Comparison of ENCODE assay signal across 15 mouse cellular contexts in genomic region chr14:79200892-79201285, GRCm38 (mm10). TPM values are rescaled to one million over a fixed set of nuclear protein-coding genes. Genes with fewer than 3 reads are reported as not detected.
DNase-seq lines count a peak whose midpoint lies in the region; ATAC-seq lines count a peak whose summit lies in the region.
"Had no signal": no experiment of that assay in that cellular context is flagged by ENCODE, and none has a peak within 500 bp of the region (broad histone marks: within the 10 kb centered on the region; RNA-seq: fewer than 3 reads in every experiment).

No protein-coding gene starts in this region.

- no peaks in the 10 kb centered on the region for H3K27me3 ChIP-seq in embryonic facial prominence, embryonic 13.5 days
- H3K27me3 ChIP-seq in hindbrain, embryonic 12.5 days, result no peaks in the 10 kb centered on the region
- H3K27me3 ChIP-seq in midbrain, embryonic 15.5 days (replicated peaks), result no peaks in the 10 kb centered on the region
- H3K27me3 ChIP-seq: CH12.LX had no signal

- H3K27ac ChIP-seq in embryonic facial prominence, embryonic 13.5 days, result peak overlapping the region; percentile 88
- peak overlapping the region; percentile 66 for H3K27ac ChIP-seq in hindbrain, embryonic 12.5 days
- H3K27ac ChIP-seq in midbrain, embryonic 15.5 days, result peak overlapping the region; percentile 48; the same call in 1 of the 2 replicates

- peak; percentile 4 to 8 for DNase-seq in left cerebral cortex, adult 8-10 months (ENCODE audit: low spot score in 2 of 2)
- no peak for DNase-seq in left cerebral cortex, adult 18-20 months (ENCODE audit: low spot score in 2 of 2)
- no peak for DNase-seq in lung, postnatal 25 days (ENCODE audit: low spot score)
- DNase-seq in adrenal gland, postnatal 25 days, result no peak
- DNase-seq: kidney, adult 11 months; lung, adult 2 months had no signal

- H3K4me2 ChIP-seq in embryonic facial prominence, embryonic 13.5 days, result no peak overlapping the region
- no peak overlapping the region for H3K4me2 ChIP-seq in hindbrain, embryonic 12.5 days (replicated peaks)
- H3K4me2 ChIP-seq in midbrain, embryonic 15.5 days, result no peak overlapping the region

- H3K36me3 ChIP-seq in embryonic facial prominence, embryonic 13.5 days, result no peaks in the 10 kb centered on the region
- H3K36me3 ChIP-seq in hindbrain, embryonic 12.5 days, result no peaks in the 10 kb centered on the region
- H3K36me3 ChIP-seq in midbrain, embryonic 15.5 days (replicated peaks), result no peaks in the 10 kb centered on the region

- WGBS in embryonic facial prominence, embryonic 13.5 days, result 87% methylated on average over 9 of the region's 9 CpGs
- WGBS in hindbrain, embryonic 12.5 days, result 61% methylated on average over 9 of the region's 9 CpGs
- WGBS in midbrain, embryonic 15.5 days, result 43% methylated on average over 9 of the region's 9 CpGs

- H3K9ac ChIP-seq in embryonic facial prominence, embryonic 13.5 days, result no peak overlapping the region
- H3K9ac ChIP-seq in hindbrain, embryonic 12.5 days, result no peak overlapping the region
- H3K9ac ChIP-seq in midbrain, embryonic 15.5 days, result no peak overlapping the region

- ATAC-seq in embryonic facial prominence, embryonic 13.5 days (ENCODE audit: insufficient number of reproducible peaks, insufficient read depth, low FRiP score, low TSS enrichment, low read depth), result no peak
- no peak for ATAC-seq in hindbrain, embryonic 12.5 days (ENCODE audit: low FRiP score)
- no peak; the same call in 1 of the 2 replicates for ATAC-seq in midbrain, embryonic 15.5 days (replicated peaks)
- no peak for ATAC-seq in megakaryocyte-erythroid progenitor cell, adult 5-6 weeks (replicated peaks; ENCODE audit: low FRiP score, low TSS enrichment, poor library complexity, severe bottlenecking)

- no peak overlapping the region for H3K4me3 ChIP-seq in embryonic facial prominence, embryonic 13.5 days
- no peak overlapping the region for H3K4me3 ChIP-seq in hindbrain, embryonic 12.5 days
- H3K4me3 ChIP-seq in midbrain, embryonic 15.5 days, result no peak overlapping the region
- H3K4me3 ChIP-seq: erythroblast, embryonic 14.5 days had no signal

- peaks cover 75% of the 10 kb centered on the region for H3K4me1 ChIP-seq in embryonic facial prominence, embryonic 13.5 days
- peaks cover 44% of the 10 kb centered on the region for H3K4me1 ChIP-seq in hindbrain, embryonic 12.5 days
- peaks cover 27% of the 10 kb centered on the region for H3K4me1 ChIP-seq in midbrain, embryonic 15.5 days

- H3K9me3 ChIP-seq in embryonic facial prominence, embryonic 13.5 days, result no peaks in the 10 kb centered on the region
- H3K9me3 ChIP-seq in hindbrain, embryonic 12.5 days (replicated peaks), result no peaks in the 10 kb centered on the region
- H3K9me3 ChIP-seq in midbrain, embryonic 15.5 days, result no peaks in the 10 kb centered on the region

RNA-seq across cellular contexts. Expression of gene Zfp957, which starts 46.3 kb away (rescaled TPM):
- not detected for total RNA-seq in left cerebral cortex, adult 8-10 months (2022)
- total RNA-seq in left cerebral cortex, adult 18-20 months (2021), result not detected
- polyA plus RNA-seq in embryonic facial prominence, embryonic 13.5 days (2015; fragmentation: Nextera tagmentation; extraction: Ambion mirVana), result not detected in 2 replicates
- polyA plus RNA-seq in hindbrain, embryonic 12.5 days (2016; fragmentation: Nextera tagmentation; extraction: Ambion mirVana), result 0.19 TPM in 1 of 2 replicates, not detected in the other
- polyA plus RNA-seq in midbrain, embryonic 15.5 days (2015; fragmentation: Nextera tagmentation; extraction: Ambion mirVana), result 0.06 TPM in 1 of 2 replicates, not detected in the other
- not detected in 2 replicates for total RNA-seq in adrenal gland, postnatal 25 days (2021)
- total RNA-seq in megakaryocyte-erythroid progenitor cell, adult 5-6 weeks (2014; fragmentation: Nextera tagmentation), result not detected in 2 replicates
- total RNA-seq in megakaryocyte-erythroid progenitor cell, adult 5-6 weeks (2017), result not detected in 2 replicates
- total RNA-seq: CH12.LX; layer of hippocampus, postnatal 25 days had no signal
- polyA plus RNA-seq: erythroblast, embryonic 14.5 days; gonadal fat pad, adult 2 months; lung, adult 2 months; small intestine, adult 2 months had no signal

Comparison
In these comparisons a context has a peak if more than half of its experiments do, and no peak if none do; other contexts are left out.
1. DNase-seq: peak in left cerebral cortex, adult 8-10 months (2 of 2); none in left cerebral cortex, adult 18-20 months (0 of 2), lung, postnatal 25 days (single experiment) and adrenal gland, postnatal 25 days (single experiment).
2. Peak in every context shown above with its lines, with median percentiles within 50 percentile points of each other: H3K27ac ChIP-seq.